Comparison of ENCODE assay signal across 8 mouse cellular contexts in the genomic region with DNA sequence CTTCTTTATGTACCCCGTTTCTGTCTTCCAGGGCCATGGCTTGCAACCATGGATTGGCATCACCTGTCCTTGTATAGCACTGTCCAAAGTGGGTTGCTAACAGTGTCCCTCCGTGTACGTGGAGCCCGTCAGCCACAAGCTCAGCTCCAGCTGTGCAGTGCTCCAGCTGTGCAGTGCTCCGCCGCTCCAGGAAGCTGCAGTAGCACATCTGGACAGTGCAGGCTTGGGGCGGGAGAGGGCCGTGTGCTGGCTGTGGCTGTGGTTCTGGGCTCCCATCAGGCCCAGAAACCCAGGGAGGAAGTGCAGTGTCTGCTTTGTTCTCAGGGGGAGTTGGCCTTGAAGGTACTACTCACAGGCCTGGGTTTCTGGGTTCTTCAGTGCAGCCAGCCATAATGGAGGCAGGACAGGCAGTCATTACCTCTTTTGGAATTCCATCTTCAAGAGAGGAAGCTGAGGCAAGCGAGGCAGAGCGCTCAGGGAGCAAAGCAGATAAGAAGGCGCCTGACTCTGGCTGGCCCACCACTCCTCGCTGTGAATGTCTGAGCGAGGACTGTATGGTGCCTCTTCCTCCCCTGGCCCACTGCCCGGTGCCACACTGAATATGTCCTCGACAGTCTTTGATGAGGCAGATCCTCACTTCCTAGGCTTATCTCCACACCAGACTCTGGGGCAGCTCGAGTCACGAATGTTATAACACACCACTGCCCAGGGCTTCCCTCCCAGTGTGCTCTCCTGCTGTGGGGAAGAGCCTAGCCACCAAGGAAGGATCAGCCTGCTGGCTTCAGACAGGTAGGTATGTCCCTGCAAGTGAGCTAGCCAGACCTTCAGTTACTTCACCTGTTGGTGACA. TPM values are rescaled to one million over a fixed set of nuclear protein-coding genes. Genes with fewer than 3 reads are reported as not detected.
DNase-seq lines count a peak whose midpoint lies in the region; ATAC-seq and TF ChIP-seq lines count a peak whose summit lies in the region.

No protein-coding gene starts in this region.

- no peaks in the 10 kb centered on the region for H3K27me3 ChIP-seq in lung, embryonic 16.5 days (ENCODE audit: control insufficient read depth, insufficient read depth, low read depth, low read length)
- H3K27me3 ChIP-seq in erythroblast, embryonic 14.5 days (ENCODE audit: control insufficient read depth) = peaks cover 16% of the 10 kb centered on the region
- no peaks in the 10 kb centered on the region for H3K27me3 ChIP-seq in liver, embryonic 13.5 days
- H3K27me3 ChIP-seq in midbrain, embryonic 15.5 days (replicated peaks) = no peaks in the 10 kb centered on the region
- H3K27me3 ChIP-seq in hindbrain, embryonic 13.5 days = 0 out of 2 replicates have a peak, but pooled peaks cover 3% of the 10 kb centered on the region

- no peak overlapping the region for H3K4me3 ChIP-seq in lung, embryonic 16.5 days (ENCODE audit: low read length)
- peak overlapping the region; percentile 5 for H3K4me3 ChIP-seq in erythroblast, embryonic 14.5 days (replicated peaks)
- H3K4me3 ChIP-seq in liver, embryonic 13.5 days (replicated peaks) = 0 out of 2 replicates have a peak overlapping the region, but pooled peaks have one; percentile 0
- no peak overlapping the region for H3K4me3 ChIP-seq in left cerebral cortex, adult 2 months
- H3K4me3 ChIP-seq in midbrain, embryonic 15.5 days = no peak overlapping the region
- no peak overlapping the region for H3K4me3 ChIP-seq in hindbrain, embryonic 13.5 days

- peak overlapping the region; percentile 34 for H3K9ac ChIP-seq in lung, embryonic 16.5 days (ENCODE audit: low read length)
- H3K9ac ChIP-seq in liver, embryonic 13.5 days = peak overlapping the region; percentile 48; the same call in 1 of the 2 replicates
- H3K9ac ChIP-seq in midbrain, embryonic 15.5 days = no peak overlapping the region
- no peak overlapping the region for H3K9ac ChIP-seq in hindbrain, embryonic 13.5 days

- H3K27ac ChIP-seq in lung, embryonic 16.5 days (ENCODE audit: low read length) = peak overlapping the region; percentile 60
- peak overlapping the region; percentile 82 for H3K27ac ChIP-seq in liver, embryonic 13.5 days
- no peak overlapping the region for H3K27ac ChIP-seq in left cerebral cortex, adult 2 months
- no peak overlapping the region for H3K27ac ChIP-seq in midbrain, embryonic 15.5 days
- no peak overlapping the region for H3K27ac ChIP-seq in hindbrain, embryonic 13.5 days

- no peaks in the 10 kb centered on the region for H3K9me3 ChIP-seq in lung, embryonic 16.5 days (ENCODE audit: control insufficient read depth, low read length)
- no peaks in the 10 kb centered on the region for H3K9me3 ChIP-seq in erythroblast, embryonic 14.5 days (ENCODE audit: control insufficient read depth, low read length)
- no peaks in the 10 kb centered on the region for H3K9me3 ChIP-seq in liver, embryonic 13.5 days (replicated peaks)
- H3K9me3 ChIP-seq in midbrain, embryonic 15.5 days = no peaks in the 10 kb centered on the region
- no peaks in the 10 kb centered on the region for H3K9me3 ChIP-seq in hindbrain, embryonic 13.5 days

- no peaks in the 10 kb centered on the region for H3K36me3 ChIP-seq in lung, embryonic 16.5 days (ENCODE audit: control insufficient read depth, insufficient read depth, low read length)
- peaks cover 12% of the 10 kb centered on the region for H3K36me3 ChIP-seq in erythroblast, embryonic 14.5 days (ENCODE audit: control insufficient read depth)
- H3K36me3 ChIP-seq in liver, embryonic 13.5 days = no peaks in the 10 kb centered on the region
- H3K36me3 ChIP-seq in midbrain, embryonic 15.5 days (replicated peaks) = no peaks in the 10 kb centered on the region
- no peaks in the 10 kb centered on the region for H3K36me3 ChIP-seq in hindbrain, embryonic 13.5 days

- no peak for DNase-seq in lung, adult 18-20 months
- DNase-seq in liver, embryonic 13.5 days = no peak
- peak; percentile 23 for DNase-seq in thymus, postnatal 25 days
- DNase-seq in left cerebral cortex, adult 2 months (ENCODE audit: extremely low spot score in 1 of 2, low spot score in 2 of 2) = no peak

- TF ChIP-seq CTCF in left cerebral cortex, adult 2 months (IDR thresholded peaks at IDR 0.05) = no peak

- peak; percentile 57 for ATAC-seq in lung, embryonic 16.5 days (ENCODE audit: low read depth)
- peak; percentile 42 for ATAC-seq in liver, embryonic 13.5 days (ENCODE audit: low read depth)
- no peak for ATAC-seq in midbrain, embryonic 15.5 days (replicated peaks)
- no peak for ATAC-seq in hindbrain, embryonic 13.5 days (ENCODE audit: low FRiP score)

- intact Hi-C loops in left cerebral cortex, adult 2 months (cut with DNase I) = no loop called here

- 29% methylated on average over 17 of the region's 17 CpGs for WGBS in lung, embryonic 16.5 days
- WGBS in liver, embryonic 13.5 days (ENCODE audit: insufficient replicate concordance) = 24% methylated on average over 17 of the region's 17 CpGs
- WGBS in midbrain, embryonic 15.5 days = 70% methylated on average over 17 of the region's 17 CpGs
- 78% methylated on average over 17 of the region's 17 CpGs for WGBS in hindbrain, embryonic 13.5 days

- peaks cover 39% of the 10 kb centered on the region for H3K4me1 ChIP-seq in lung, embryonic 16.5 days (replicated peaks; ENCODE audit: control insufficient read depth, insufficient read depth, low read length)
- peaks cover 51% of the 10 kb centered on the region for H3K4me1 ChIP-seq in erythroblast, embryonic 14.5 days (ENCODE audit: control insufficient read depth)
- peaks cover 67% of the 10 kb centered on the region for H3K4me1 ChIP-seq in liver, embryonic 13.5 days (replicated peaks)
- H3K4me1 ChIP-seq in midbrain, embryonic 15.5 days = no peaks in the 10 kb centered on the region
- H3K4me1 ChIP-seq in hindbrain, embryonic 13.5 days (replicated peaks) = peaks cover 4% of the 10 kb centered on the region

- H3K4me2 ChIP-seq in lung, embryonic 16.5 days (ENCODE audit: low read depth, low read length) = no peak overlapping the region
- peak overlapping the region; percentile 46 for H3K4me2 ChIP-seq in liver, embryonic 13.5 days
- no peak overlapping the region for H3K4me2 ChIP-seq in midbrain, embryonic 15.5 days
- H3K4me2 ChIP-seq in hindbrain, embryonic 13.5 days = no peak overlapping the region

RNA-seq across cellular contexts. Expression of a gene that starts 39.4 kb away (rescaled TPM):
- 12.6 and 12.7 TPM in 2 replicates for polyA plus RNA-seq in lung, embryonic 16.5 days (2015; fragmentation: Nextera tagmentation; extraction: Ambion mirVana)
- 0.65 and 0.76 TPM in 2 replicates for polyA plus RNA-seq in erythroblast, embryonic 14.5 days (2012)
- polyA plus RNA-seq in liver, embryonic 13.5 days (2015; fragmentation: Nextera tagmentation; extraction: Ambion mirVana) = 3.8 and 4.1 TPM in 2 replicates
- 10 to 100 TPM; 38.0 to 40.7 TPM for total RNA-seq in left cerebral cortex, adult 2 months (2021)
- polyA plus RNA-seq in midbrain, embryonic 15.5 days (2015; fragmentation: Nextera tagmentation; extraction: Ambion mirVana) = 5.7 and 6.3 TPM in 2 replicates
- polyA plus RNA-seq in hindbrain, embryonic 13.5 days (2015; fragmentation: Nextera tagmentation; extraction: Ambion mirVana) = 4.0 and 4.7 TPM in 2 replicates

RNA-seq across cellular contexts. Expression of a gene that starts 56.9 kb away (rescaled TPM):
- polyA plus RNA-seq in lung, embryonic 16.5 days (2015; fragmentation: Nextera tagmentation; extraction: Ambion mirVana) = 18.5 and 19.3 TPM in 2 replicates
- polyA plus RNA-seq in erythroblast, embryonic 14.5 days (2012) = 0.69 and 0.95 TPM in 2 replicates
- polyA plus RNA-seq in liver, embryonic 13.5 days (2015; fragmentation: Nextera tagmentation; extraction: Ambion mirVana) = 10.6 and 12.0 TPM in 2 replicates
- total RNA-seq in left cerebral cortex, adult 2 months (2021) = 1 to 10 TPM; 5.3 to 6.8 TPM
- 4.4 and 4.8 TPM in 2 replicates for polyA plus RNA-seq in midbrain, embryonic 15.5 days (2015; fragmentation: Nextera tagmentation; extraction: Ambion mirVana)
- polyA plus RNA-seq in hindbrain, embryonic 13.5 days (2015; fragmentation: Nextera tagmentation; extraction: Ambion mirVana) = 6.1 and 6.9 TPM in 2 replicates

Comparison
In these comparisons a context has a peak if more than half of its experiments do, and no peak if none do; other contexts are left out.
1. ATAC-seq: peak in lung, embryonic 16.5 days (single experiment) and liver, embryonic 13.5 days (single experiment); none in midbrain, embryonic 15.5 days (single experiment) and hindbrain, embryonic 13.5 days (single experiment).
2. H3K27ac ChIP-seq: peak in lung, embryonic 16.5 days (single experiment) and liver, embryonic 13.5 days (single experiment); none in left cerebral cortex, adult 2 months (single experiment), midbrain, embryonic 15.5 days (single experiment) and hindbrain, embryonic 13.5 days (single experiment).
3. H3K4me3 ChIP-seq: peak in erythroblast, embryonic 14.5 days (single experiment) and liver, embryonic 13.5 days (single experiment); none in lung, embryonic 16.5 days (single experiment), left cerebral cortex, adult 2 months (single experiment), midbrain, embryonic 15.5 days (single experiment) and hindbrain, embryonic 13.5 days (single experiment).
4. H3K9ac ChIP-seq: peak in lung, embryonic 16.5 days (single experiment) and liver, embryonic 13.5 days (single experiment); none in midbrain, embryonic 15.5 days (single experiment) and hindbrain, embryonic 13.5 days (single experiment).